Mouse (Mus musculus) intestine, embryonic 14.5 days (tissue): ENCODE measurements around the gene Ap3s2. TPM values are rescaled to one million over a fixed set of nuclear protein-coding genes. Genes with fewer than 3 reads are reported as not detected.

Experiments
- ATAC-seq: fragments of 200-750 bp; cut with Nextera tagmentation; replicated peaks from 2 replicates; pipeline ENCODE4 v1.8.0; 2017; ENCODE audit warnings: low read depth, moderate number of reproducible peaks, moderate TSS enrichment, moderate library complexity; ENCODE audit not compliant: low FRiP score, low TSS enrichment
- DNase-seq: peaks from one replicate; pipeline ENCODE4 v3.0.0-alpha.2; 2018; ENCODE audit warnings: low spot score
- H3K27ac ChIP-seq: fragments of 300-500 bp; sonication (generic); 2 replicates; pipeline ENCODE4 v1.5.1; 2014; ENCODE audit warnings: low read depth, mild to moderate bottlenecking, control low read depth
- H3K27me3 ChIP-seq: fragments of 300-500 bp; sonication (generic); replicated peaks from 2 replicates; pipeline ENCODE4 v1.6.1; 2014; ENCODE audit warnings: low read length, control low read depth; ENCODE audit not compliant: control insufficient read depth, insufficient read depth
- H3K36me3 ChIP-seq: fragments of 300-500 bp; sonication (generic); 2 replicates; pipeline ENCODE4 v1.6.1; 2014; ENCODE audit warnings: low read length, control low read depth; ENCODE audit not compliant: control insufficient read depth, insufficient read depth
- H3K4me1 ChIP-seq: fragments of 300-500 bp; sonication (generic); replicated peaks from 2 replicates; pipeline ENCODE4 v1.6.1; 2014; ENCODE audit warnings: low read length, control low read depth, mixed read lengths; ENCODE audit not compliant: control insufficient read depth, insufficient read depth
- H3K4me2 ChIP-seq: fragments of 300-500 bp; sonication (generic); 2 replicates; pipeline ENCODE4 v1.6.1; 2014; ENCODE audit warnings: low read length
- H3K4me3 ChIP-seq: fragments of 300-500 bp; sonication (generic); 2 replicates; pipeline ENCODE4 v1.5.1; 2014; ENCODE audit warnings: low read depth, low read length, control low read depth, mixed read lengths
- H3K9ac ChIP-seq: fragments of 300-500 bp; sonication (generic); 2 replicates; pipeline ENCODE4 v1.6.1; 2014; ENCODE audit warnings: mild to moderate bottlenecking, low read length
- H3K9me3 ChIP-seq: fragments of 300-500 bp; sonication (generic); 2 replicates; pipeline ENCODE4 v1.6.1; 2016; ENCODE audit warnings: low read length, control low read depth; ENCODE audit not compliant: control insufficient read depth
- WGBS: fragments of 180-500 bp; shearing (Covaris S2); extraction: QIAGEN DNeasy Blood & Tissue Kit; methylation state at CpG from one replicate; pipeline ENCODE4 v1.1.7; 2014; 5-methylcytosine and 5-hydroxymethylcytosine counted together
- polyA plus RNA-seq: library from polyadenylated mRNA; unstranded; fragments of >200 nt; fragmentation: Nextera tagmentation; extraction: Ambion mirVana; gene quantifications from 2 replicates; pipeline ENCODE4 v1.2.1, GENCODE M21; 2014

Ap3s2 gene
- polyA plus RNA-seq, result 30.0 and 30.9 TPM in 2 replicates

GRCm38 (mm10) chr7:79920344-79920983 lies at the start of gene Ap3s2:
Gene Ap3s2 (minus strand): TSS chr7:79920649.
- peaks cover 14% of the 10 kb centered on the region; the same call in 1 of the 2 replicates for H3K36me3 ChIP-seq
- H3K27me3 ChIP-seq, result no peaks in the 10 kb centered on the region
- ATAC-seq (peak; percentile 93), DNase-seq (peak; percentile 96)
- H3K9me3 ChIP-seq, result no peaks in the 10 kb centered on the region
- peak within 1 kb of the TSS; percentile 87 for H3K4me3 ChIP-seq
- peaks cover 6% of the 10 kb centered on the region; the same call in 1 of the 2 replicates for H3K4me1 ChIP-seq
- 0 out of 2 replicates have a peak within 1 kb of the TSS, but pooled peaks have one; percentile 59 for H3K27ac ChIP-seq
- under 1% methylated on average over 34 of the region's 34 CpGs for WGBS
- peak within 1 kb of the TSS; percentile 75 for H3K9ac ChIP-seq
- H3K4me2 ChIP-seq, result peak within 1 kb of the TSS; percentile 80

- Histone ChIP-seq H3K27me3 (no peaks in the 10 kb centered on the region), H3K27ac (no peak overlapping the region), H3K36me3 (no peaks in the 10 kb centered on the region), H3K4me1 (no peaks in the 10 kb centered on the region), H3K9ac (no peak overlapping the region), H3K9me3 (no peaks in the 10 kb centered on the region), H3K4me3 (no peak overlapping the region), H3K4me2 (no peak overlapping the region)
- no peak for ATAC-seq
- DNase-seq, result no peak
- 80% methylated on average over 6 of the region's 6 CpGs for WGBS
These were observed 47.9 kb upstream of the Ap3s2 start for GRCm38 (mm10) chr7:79968326-79968725.

- DNase-seq, result no peak
- no peak overlapping the region for H3K27ac ChIP-seq
- no peak overlapping the region for H3K4me2 ChIP-seq
- WGBS, result 67% methylated on average over 1 of the region's 1 CpGs
- no peaks in the 10 kb centered on the region for H3K27me3 ChIP-seq
- H3K9ac ChIP-seq, result no peak overlapping the region
- no peaks in the 10 kb centered on the region for H3K9me3 ChIP-seq
- no peaks in the 10 kb centered on the region for H3K4me1 ChIP-seq
- no peak for ATAC-seq
- H3K4me3 ChIP-seq, result no peak overlapping the region
- H3K36me3 ChIP-seq, result no peaks in the 10 kb centered on the region
These were observed 41.2 kb upstream of the Ap3s2 start for GRCm38 (mm10) chr7:79961600-79961999.

DNA sequence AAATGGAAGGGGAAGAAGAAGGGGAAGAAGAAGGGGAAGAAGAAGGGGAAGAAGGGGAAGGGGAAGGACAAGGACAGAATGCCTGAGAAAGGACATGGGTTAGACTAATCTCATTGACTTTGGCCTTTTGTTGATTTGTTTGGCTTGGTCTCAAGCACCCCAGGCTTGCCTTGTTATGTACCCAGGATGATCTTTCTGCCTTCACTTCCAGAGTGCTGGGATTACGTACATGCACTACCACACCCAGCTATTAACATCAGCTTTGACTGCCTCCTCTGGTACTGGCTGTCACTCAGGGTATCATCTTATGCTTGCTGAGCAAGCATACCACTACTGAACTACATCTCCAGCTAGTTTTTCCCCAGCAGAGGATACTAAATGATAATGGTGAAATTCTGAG lies 35.7 kb upstream of the Ap3s2 start:
- no peak overlapping the region for H3K27ac ChIP-seq
- H3K4me3 ChIP-seq, result no peak overlapping the region
- no peaks in the 10 kb centered on the region for H3K9me3 ChIP-seq
- H3K9ac ChIP-seq, result no peak overlapping the region
- DNase-seq, result no peak
- ATAC-seq, result no peak
- 82% methylated on average over 1 of the region's 1 CpGs for WGBS
- H3K36me3 ChIP-seq, result no peaks in the 10 kb centered on the region
- H3K4me2 ChIP-seq, result no peak overlapping the region
- no peaks in the 10 kb centered on the region for H3K27me3 ChIP-seq
- no peaks in the 10 kb centered on the region for H3K4me1 ChIP-seq

GRCm38 (mm10) chr7:79954890-79955289 lies 34.4 kb upstream of the Ap3s2 start:
- no peaks in the 10 kb centered on the region for H3K27me3 ChIP-seq
- H3K36me3 ChIP-seq, result no peaks in the 10 kb centered on the region
- DNase-seq (no peak), ATAC-seq (no peak)
- no peaks in the 10 kb centered on the region for H3K4me1 ChIP-seq
- H3K9ac ChIP-seq, result no peak overlapping the region
- H3K9me3 ChIP-seq, result no peaks in the 10 kb centered on the region
- no peak overlapping the region for H3K4me2 ChIP-seq
- H3K4me3 ChIP-seq, result no peak overlapping the region
- 84% methylated on average over 1 of the region's 1 CpGs for WGBS
- H3K27ac ChIP-seq, result no peak overlapping the region

GRCm38 (mm10) chr7:79951038-79951437 lies 30.6 kb upstream of the Ap3s2 start:
- 75% methylated on average over 3 of the region's 3 CpGs for WGBS
- no peak overlapping the region for H3K4me3 ChIP-seq
- no peaks in the 10 kb centered on the region for H3K27me3 ChIP-seq
- H3K9ac ChIP-seq, result no peak overlapping the region
- no peaks in the 10 kb centered on the region for H3K9me3 ChIP-seq
- H3K4me1 ChIP-seq, result no peaks in the 10 kb centered on the region
- no peak overlapping the region for H3K4me2 ChIP-seq
- no peak for DNase-seq
- no peak for ATAC-seq
- H3K36me3 ChIP-seq, result no peaks in the 10 kb centered on the region
- no peak overlapping the region for H3K27ac ChIP-seq

- WGBS, result 65% methylated on average over 6 of the region's 6 CpGs
- H3K4me1 ChIP-seq, result no peaks in the 10 kb centered on the region
- no peak for ATAC-seq
- H3K27me3 ChIP-seq, result no peaks in the 10 kb centered on the region
- H3K36me3 ChIP-seq, result no peaks in the 10 kb centered on the region
- no peak overlapping the region for H3K27ac ChIP-seq
- H3K9me3 ChIP-seq, result no peaks in the 10 kb centered on the region
- no peak overlapping the region for H3K4me3 ChIP-seq
- no peak for DNase-seq
- H3K9ac ChIP-seq, result no peak overlapping the region
- H3K4me2 ChIP-seq, result no peak overlapping the region
These were observed 29.8 kb upstream of the Ap3s2 start for GRCm38 (mm10) chr7:79950236-79950635.

DNA sequence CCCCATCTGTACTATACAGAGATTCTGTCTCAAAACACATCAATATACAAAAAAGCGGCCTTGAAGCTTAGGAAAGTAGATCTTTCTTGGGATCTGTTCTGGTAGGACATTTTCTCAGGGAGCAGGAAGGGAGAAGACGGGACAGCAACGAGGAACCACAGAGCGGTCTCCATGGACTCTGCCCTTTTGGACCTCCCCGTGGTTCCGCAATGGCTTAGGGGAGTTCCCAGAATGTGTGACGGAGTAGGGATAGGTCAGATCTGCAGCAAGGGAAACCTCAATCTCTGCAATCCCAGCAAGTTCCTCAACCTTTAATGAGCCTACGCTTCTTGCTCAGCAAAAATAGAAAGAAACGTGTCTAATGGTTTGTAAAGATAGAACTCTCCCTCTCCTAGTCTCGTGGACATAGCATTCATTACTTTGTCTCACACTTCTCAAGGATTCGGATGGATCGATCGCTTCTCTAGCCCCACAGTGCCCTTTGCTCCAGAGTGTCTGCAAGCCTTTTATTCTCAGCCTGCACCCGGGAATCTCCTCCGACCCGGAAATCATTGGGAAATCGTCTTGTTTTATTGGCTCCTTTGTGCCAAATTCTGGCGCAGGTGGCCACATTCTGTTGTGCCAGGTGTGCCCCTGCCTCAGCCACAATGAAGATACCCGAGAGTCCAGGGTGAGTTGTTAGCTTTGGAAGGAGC lies 15.2 kb upstream of the Ap3s2 start:
- peaks cover 11% of the 10 kb centered on the region; the same call in 1 of the 2 replicates for H3K4me1 ChIP-seq
- H3K4me3 ChIP-seq, result peak overlapping the region; percentile 54
- H3K9ac ChIP-seq, result peak overlapping the region; percentile 75
- no peaks in the 10 kb centered on the region for H3K9me3 ChIP-seq
- WGBS, result 13% methylated on average over 19 of the region's 19 CpGs
- peak overlapping the region; percentile 69 for H3K27ac ChIP-seq
- H3K4me2 ChIP-seq, result peak overlapping the region; percentile 72
- peak; percentile 77; the same call in 1 of the 2 replicates for ATAC-seq
- H3K27me3 ChIP-seq, result no peaks in the 10 kb centered on the region
- no peaks in the 10 kb centered on the region for H3K36me3 ChIP-seq
- DNase-seq, result peak; percentile 67
